Mouse (Mus musculus): ENCODE measurements at regions not wholly inside any gene's neighbourhood (a gene's known extent, or its start where the extent isn't known, plus 50 kb on each side); places are given as distances from the start of the nearest gene placed in this dataset.

- no peak for DNase-seq
These were observed 61.7 kb upstream of the Hrasls start for GRCm38 (mm10) chr16:29147766-29148165.

- DNase-seq: no peak
These were observed 90.3 kb upstream of the Hrasls start for GRCm38 (mm10) chr16:29119217-29119616.

GRCm38 (mm10) chr16:29096791-29097190, 112.7 kb upstream of the Hrasls start:
- peak; percentile 43 to 51 for DNase-seq

- no peak for DNase-seq
These were observed 136.5 kb upstream of the Mb21d2 start for GRCm38 (mm10) chr16:29065961-29066360.

- no peak for DNase-seq
These were observed 135.8 kb upstream of the Mb21d2 start for GRCm38 (mm10) chr16:29065097-29065785.

- DNase-seq: no peak
These were observed 133.9 kb upstream of the Mb21d2 start for GRCm38 (mm10) chr16:29063377-29063776.

- DNase-seq: no peak
These were observed 127.6 kb upstream of the Mb21d2 start for GRCm38 (mm10) chr16:29057076-29057475.

GRCm38 (mm10) chr16:29054423-29054822, 125.0 kb upstream of the Mb21d2 start:
- no peak for DNase-seq

- DNase-seq: no peak
These were observed 117.0 kb upstream of the Mb21d2 start for GRCm38 (mm10) chr16:29046453-29046993.

- DNase-seq: no peak
These were observed 106.0 kb upstream of the Mb21d2 start for GRCm38 (mm10) chr16:29035523-29035922.

- DNase-seq: peak; percentile 30 to 38
These were observed 104.8 kb upstream of the Mb21d2 start for GRCm38 (mm10) chr16:29034053-29034794.

- peak; percentile 16 to 33 for DNase-seq
These were observed 103.9 kb upstream of the Mb21d2 start for GRCm38 (mm10) chr16:29033357-29033756.

GRCm38 (mm10) chr16:29027856-29028255, 98.4 kb upstream of the Mb21d2 start:
- DNase-seq: peak in 1 of 2 experiments; percentile 11

- DNase-seq: peak; percentile 97 to 98
These were observed 71.8 kb upstream of the Mb21d2 start for GRCm38 (mm10) chr16:29001249-29001648.

GRCm38 (mm10) chr16:28999641-29000040, 70.2 kb upstream of the Mb21d2 start:
- peak; percentile 68 to 72 for DNase-seq

- no peak for DNase-seq
These were observed 67.2 kb upstream of the Mb21d2 start for GRCm38 (mm10) chr16:28996629-28997028.

- DNase-seq: peak; percentile 39 to 57
These were observed 61.2 kb upstream of the Mb21d2 start for GRCm38 (mm10) chr16:28990666-28991065.

- no peak for DNase-seq
These were observed 55.5 kb upstream of the Mb21d2 start for GRCm38 (mm10) chr16:28984931-28985330.

GRCm38 (mm10) chr16:28982901-28983300, 53.4 kb upstream of the Mb21d2 start:
- DNase-seq: no peak
